Mouse (Mus musculus) gastrocnemius, adult 18-20 months (tissue): ENCODE results near the gene Tbc1d22a. TPM values are rescaled to one million over a fixed set of nuclear protein-coding genes. Genes with fewer than 3 reads are reported as not detected.

Experiments
- DNase-seq: peaks from one replicate; pipeline ENCODE4 v3.0.0; 2021; ENCODE audit warnings: low spot score
- total RNA-seq, 2 experiments: library from RNA; stranded (reverse); gene quantifications; 2 replicates each; pipeline ENCODE4 v1.2.3; 2021

The Tbc1d22a gene
- total RNA-seq, 2 experiments from 2014 or later = 15.6 to 17.1 TPM

GRCm38 (mm10) chr15:86496209-86496608 lies 281.9 kb downstream of the Tbc1d22a start:
- DNase-seq = no peak

DNA sequence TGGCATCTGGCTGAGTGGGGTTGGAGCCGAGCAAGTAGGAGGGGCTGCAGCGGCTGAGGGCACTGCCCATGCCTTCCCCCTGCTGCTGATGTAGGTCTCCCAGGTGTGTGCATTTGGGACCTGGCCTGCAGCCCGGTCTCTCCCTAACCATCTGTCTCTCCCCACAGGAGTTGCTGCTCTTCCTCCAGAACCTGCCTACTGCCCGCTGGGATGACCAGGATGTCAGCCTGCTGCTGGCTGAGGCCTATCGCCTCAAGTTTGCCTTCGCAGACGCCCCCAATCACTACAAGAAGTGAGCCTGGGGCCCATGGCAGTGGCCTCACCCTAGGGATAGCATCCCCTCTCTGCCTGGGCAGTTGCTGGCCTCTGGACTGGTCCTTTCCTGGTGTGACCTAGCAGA lies 282.4 kb downstream of the Tbc1d22a start:
- DNase-seq = no peak

DNA sequence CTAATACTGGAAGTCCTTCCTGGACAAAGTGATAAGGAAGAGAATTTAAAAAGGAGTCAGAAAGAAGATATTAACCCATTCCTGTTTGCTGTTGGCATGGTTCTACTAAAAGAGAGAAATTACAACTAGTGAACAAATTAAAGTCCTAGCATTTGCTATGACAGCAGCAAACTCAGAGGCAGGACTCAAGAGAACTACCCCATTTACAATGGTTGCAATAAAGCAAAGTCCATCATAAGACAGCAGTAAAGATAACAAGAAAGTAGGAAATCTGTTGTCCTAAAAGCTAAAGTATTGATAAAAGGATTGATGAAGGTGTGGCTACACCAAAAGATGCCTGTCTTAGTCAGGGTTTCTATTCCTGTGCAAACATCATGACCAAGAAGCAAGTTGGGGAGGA lies 286.3 kb downstream of the Tbc1d22a start:
- no peak for DNase-seq

DNA sequence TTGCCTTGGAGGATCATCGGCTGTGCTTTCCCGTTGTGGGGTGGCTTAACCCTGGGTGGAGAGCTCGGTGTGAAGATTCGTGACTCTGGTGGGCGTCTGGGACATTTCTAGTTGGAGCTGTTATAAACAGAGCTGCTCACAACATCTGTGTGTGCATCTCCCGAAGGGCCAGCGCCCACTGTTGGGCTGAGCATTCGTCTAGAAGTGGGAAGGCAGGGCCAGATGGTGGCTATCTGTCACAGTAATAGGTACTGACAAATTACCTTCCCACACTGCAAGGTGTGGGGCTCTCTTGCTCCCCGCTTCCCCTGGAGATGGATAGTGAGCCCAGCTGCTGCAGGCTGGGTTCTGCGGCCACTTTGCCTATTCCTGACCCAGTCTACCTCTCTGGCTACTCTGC lies 289.2 kb downstream of the Tbc1d22a start:
- DNase-seq = no peak

GRCm38 (mm10) chr15:86506666-86507065 lies 292.4 kb downstream of the Tbc1d22a start:
- DNase-seq = no peak

GRCm38 (mm10) chr15:86507546-86507945 lies 293.3 kb downstream of the Tbc1d22a start:
- no peak for DNase-seq

- no peak for DNase-seq
Measured at GRCm38 (mm10) chr15:86508406-86509176, 294.3 kb downstream of the Tbc1d22a start.

- no peak for DNase-seq
Measured at GRCm38 (mm10) chr15:86509601-86510000, 295.3 kb downstream of the Tbc1d22a start.

- no peak for DNase-seq
Measured at GRCm38 (mm10) chr15:86511181-86511580, 296.9 kb downstream of the Tbc1d22a start.

DNA sequence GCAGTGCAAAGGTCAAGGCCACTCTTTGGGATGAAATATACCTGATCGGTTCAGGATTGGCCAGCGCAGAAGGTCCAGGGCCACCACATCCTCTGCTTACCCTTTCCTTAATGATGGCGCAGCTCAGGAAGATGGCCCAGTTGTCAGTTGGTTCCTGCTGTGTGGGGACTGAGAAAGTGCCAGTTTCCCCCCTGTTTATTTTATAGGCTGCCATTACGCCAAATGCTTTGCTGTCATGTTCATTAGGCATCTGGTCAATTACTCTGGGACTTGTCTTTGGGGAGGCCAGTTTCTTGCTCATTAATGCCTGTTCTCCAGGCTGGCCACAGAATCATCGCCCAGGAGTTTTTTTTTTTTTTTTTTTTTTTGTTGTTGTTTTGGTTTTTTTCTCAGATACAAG lies 299.1 kb downstream of the Tbc1d22a start:
- DNase-seq = no peak

DNA sequence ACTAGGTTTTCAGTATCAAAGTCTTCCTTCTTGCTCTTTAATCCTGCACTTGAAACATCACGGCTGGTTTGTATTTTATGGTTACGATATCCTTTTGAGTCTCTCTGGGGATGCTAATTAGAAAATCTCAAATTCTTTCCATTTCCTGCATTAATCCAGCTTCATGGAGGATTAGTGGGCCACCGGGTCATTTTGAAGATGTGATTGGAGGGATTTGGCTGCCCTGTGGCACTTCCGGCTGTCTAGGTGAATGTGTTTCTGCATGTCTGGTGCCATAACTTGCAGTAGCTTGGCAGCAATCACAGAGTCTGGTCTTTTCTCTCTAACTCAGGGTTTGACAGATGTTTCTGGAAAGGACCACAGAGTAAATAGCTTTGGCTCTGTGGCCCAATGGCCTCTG lies 305.9 kb downstream of the Tbc1d22a start:
- DNase-seq = no peak

GRCm38 (mm10) chr15:86535356-86535755 lies 321.1 kb downstream of the Tbc1d22a start:
- no peak for DNase-seq

DNA sequence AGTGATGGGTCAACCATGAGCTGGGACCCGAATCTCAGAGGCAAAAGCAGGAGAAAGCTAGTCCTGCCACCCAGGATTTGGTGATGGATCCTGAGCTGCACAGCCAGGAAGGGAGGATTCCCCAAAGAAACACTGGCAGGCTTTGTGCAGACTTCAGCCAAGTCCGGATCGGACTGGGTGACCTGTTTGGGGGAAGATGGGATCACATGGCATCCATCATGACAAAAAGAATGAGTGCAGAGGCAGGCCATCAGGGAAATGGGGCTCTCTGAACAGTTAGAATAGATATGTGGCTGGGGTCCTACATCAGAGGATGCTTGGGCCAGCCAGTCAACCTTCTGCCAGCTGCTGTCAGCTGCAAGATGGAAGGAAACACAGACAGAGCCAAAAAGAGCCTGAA lies 328.1 kb downstream of the Tbc1d22a start:
- DNase-seq = no peak

GRCm38 (mm10) chr15:86544122-86544795 lies 330.0 kb downstream of the Tbc1d22a start:
- no peak for DNase-seq

Other genes starting within 250 kb of the Tbc1d22a start
- gene Celsr1, start 180.7 kb upstream of the Tbc1d22a start, total RNA-seq = under 1 TPM; 0.24 to 0.32 TPM
- gene Gramd4, start 156.8 kb upstream of the Tbc1d22a start, total RNA-seq = 10 to 100 TPM in 1 of 2 experiments, 1 to 10 TPM in 1; 7.6 to 12.1 TPM
- gene Cerk, start 28.3 kb upstream of the Tbc1d22a start, total RNA-seq = 1 to 10 TPM; 4.3 to 5.1 TPM